Mouse (Mus musculus): ENCODE measurements at regions not wholly inside any gene's neighbourhood (a gene's known extent, or its start where the extent isn't known, plus 50 kb on each side); places are given as distances from the start of the nearest gene placed in this dataset.

- TF ChIP-seq CTCF (IDR thresholded peaks at IDR 0.05; ENCODE audit: low read depth) (no peak), EP300 (optimal IDR thresholded peaks at IDR 0.05) (no peak)
Observed at GRCm38 (mm10) chr3:142933684-142934259, 52.0 kb upstream of the Pkn2 start.
